Mouse (Mus musculus): ENCODE measurements around the gene Slc22a16.

- no peak for TF ChIP-seq CTCF (conservative IDR thresholded peaks at IDR 0.05; ENCODE audit: insufficient read depth, insufficient read length, low read depth, low read length)
- no peak for TF ChIP-seq POLR2A (IDR thresholded peaks at IDR 0.05; ENCODE audit: low read depth, low read length)
Measured at GRCm38 (mm10) chr10:40530661-40531060, 39.5 kb upstream of the Slc22a16 start.
